Mouse (Mus musculus) erythroblast, embryonic 14.5 days (primary cell): ENCODE data around the gene Lrmda. TPM values are rescaled to one million over a fixed set of nuclear protein-coding genes. Genes with fewer than 3 reads are reported as not detected.

Source experiments
- H3K27me3 ChIP-seq: 2 replicates; pipeline ENCODE4 v1.6.1; 2012; ENCODE audit warnings: inconsistent platforms; ENCODE audit not compliant: control insufficient read depth
- H3K36me3 ChIP-seq: 2 replicates; pipeline ENCODE4 v1.6.1; 2012; ENCODE audit warnings: mild to moderate bottlenecking, inconsistent platforms; ENCODE audit not compliant: control insufficient read depth
- H3K4me1 ChIP-seq: 2 replicates; pipeline ENCODE4 v1.6.1; 2012; ENCODE audit warnings: inconsistent platforms; ENCODE audit not compliant: control insufficient read depth
- H3K4me3 ChIP-seq: replicated peaks from 2 replicates; pipeline ENCODE3; 2012; ENCODE audit warnings: moderate library complexity, mild to moderate bottlenecking, inconsistent platforms
- H3K9me3 ChIP-seq: 2 replicates; pipeline ENCODE4 v1.6.1; 2012; ENCODE audit warnings: low read length, inconsistent platforms, mixed read lengths; ENCODE audit not compliant: control insufficient read depth
- GATA1 ChIP-seq: IDR thresholded peaks from 2 replicates; pipeline ENCODE4 v1.6.1; 2012; ENCODE audit warnings: low read length, inconsistent platforms, mixed read lengths
- TAL1 ChIP-seq: IDR thresholded peaks from 3 replicates; pipeline ENCODE4 v1.6.1; 2012; ENCODE audit warnings: low read length, inconsistent platforms, mixed read lengths
- polyA plus RNA-seq: library from polyadenylated mRNA; stranded (reverse); fragments of >175 nt; gene quantifications from 2 replicates; pipeline ENCODE4 v1.2.3, GENCODE M21; 2012

Lrmda gene
- polyA plus RNA-seq, 1 experiment, result not detected

DNA sequence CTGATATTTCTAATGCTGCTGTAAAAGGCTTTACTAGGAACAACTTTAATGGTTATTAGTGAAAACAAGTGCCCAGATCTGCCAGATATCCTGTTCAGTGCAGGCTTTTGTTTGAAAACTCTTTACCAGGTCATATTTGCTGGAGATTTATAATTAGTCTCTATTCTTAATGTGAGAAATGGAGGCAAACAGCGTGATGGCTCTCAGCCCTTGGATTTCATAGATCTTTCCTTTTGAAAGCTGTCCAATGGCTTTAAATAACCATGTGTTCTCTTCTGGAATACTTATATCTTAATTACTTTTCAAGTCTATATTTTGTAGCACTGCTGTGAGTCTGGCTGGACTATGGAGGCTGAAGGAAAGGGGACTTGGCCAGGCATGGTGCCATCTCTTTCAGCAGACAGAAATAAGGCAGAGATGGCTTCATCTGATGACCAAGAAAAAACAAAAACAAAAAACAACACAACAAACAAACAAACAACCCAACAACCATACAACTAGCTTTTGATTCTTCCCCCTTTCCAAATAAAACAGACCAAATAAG lies 996.6 kb downstream of the Lrmda start:
- Histone ChIP-seq H3K27me3 (no peaks in the 10 kb centered on the region), H3K4me3 (no peak overlapping the region), H3K4me1 (no peaks in the 10 kb centered on the region), H3K36me3 (no peaks in the 10 kb centered on the region), H3K9me3 (no peaks in the 10 kb centered on the region)
- TF ChIP-seq GATA1, result no peak
- TF ChIP-seq TAL1, result no peak

DNA sequence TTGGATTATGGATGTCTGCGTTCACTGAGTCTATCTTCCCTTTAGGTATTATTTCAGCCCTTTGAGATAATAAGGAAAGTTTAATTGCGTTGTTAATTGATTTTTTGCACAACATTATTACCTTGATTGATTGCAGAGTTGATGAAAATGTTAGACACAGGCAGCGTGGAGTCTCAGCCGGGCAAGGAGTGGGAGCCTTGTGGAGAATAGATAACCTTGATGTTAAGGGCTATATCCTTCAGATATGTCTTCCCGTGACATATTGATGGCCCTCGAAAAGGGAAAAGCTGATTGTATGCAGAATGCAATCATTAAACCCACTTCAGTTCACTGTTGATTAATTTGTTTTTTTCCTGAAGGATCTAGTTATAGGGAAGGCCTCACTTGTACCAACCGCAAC lies 1021.5 kb downstream of the Lrmda start:
- no peaks in the 10 kb centered on the region for H3K27me3 ChIP-seq
- no peak overlapping the region for H3K4me3 ChIP-seq
- TF ChIP-seq TAL1 (no peak), GATA1 (no peak)
- no peaks in the 10 kb centered on the region for H3K36me3 ChIP-seq
- H3K9me3 ChIP-seq, result no peaks in the 10 kb centered on the region
- no peaks in the 10 kb centered on the region for H3K4me1 ChIP-seq

DNA sequence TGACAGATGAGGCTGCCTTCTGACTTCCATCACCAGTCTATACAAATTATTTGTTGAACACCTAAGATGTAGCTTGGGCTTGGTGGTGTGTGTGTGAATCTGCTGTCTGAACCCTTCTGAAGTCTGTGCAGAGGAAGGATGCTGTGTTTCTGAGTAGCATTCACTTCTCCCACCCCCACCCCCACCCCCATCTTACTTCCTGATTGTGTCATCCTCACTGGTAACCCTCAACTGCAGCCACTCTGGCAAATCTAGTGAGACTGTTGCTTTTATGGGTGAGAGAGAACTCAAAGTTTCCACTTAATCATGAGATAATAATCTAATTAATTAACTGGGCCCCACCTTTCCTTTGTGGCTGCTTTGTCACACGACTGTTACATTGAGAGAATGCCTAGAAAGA lies 1025.8 kb downstream of the Lrmda start:
- no peak for TF ChIP-seq TAL1
- no peak for TF ChIP-seq GATA1
- Histone ChIP-seq H3K36me3 (no peaks in the 10 kb centered on the region), H3K27me3 (no peaks in the 10 kb centered on the region), H3K9me3 (no peaks in the 10 kb centered on the region), H3K4me1 (no peaks in the 10 kb centered on the region), H3K4me3 (no peak overlapping the region)

- Histone ChIP-seq H3K36me3 (no peaks in the 10 kb centered on the region), H3K4me3 (no peak overlapping the region), H3K9me3 (no peaks in the 10 kb centered on the region), H3K27me3 (no peaks in the 10 kb centered on the region), H3K4me1 (no peaks in the 10 kb centered on the region)
- TF ChIP-seq GATA1, result no peak
- no peak for TF ChIP-seq TAL1
Observed at GRCm38 (mm10) chr14:23046330-23046729, 1026.8 kb downstream of the Lrmda start.

DNA sequence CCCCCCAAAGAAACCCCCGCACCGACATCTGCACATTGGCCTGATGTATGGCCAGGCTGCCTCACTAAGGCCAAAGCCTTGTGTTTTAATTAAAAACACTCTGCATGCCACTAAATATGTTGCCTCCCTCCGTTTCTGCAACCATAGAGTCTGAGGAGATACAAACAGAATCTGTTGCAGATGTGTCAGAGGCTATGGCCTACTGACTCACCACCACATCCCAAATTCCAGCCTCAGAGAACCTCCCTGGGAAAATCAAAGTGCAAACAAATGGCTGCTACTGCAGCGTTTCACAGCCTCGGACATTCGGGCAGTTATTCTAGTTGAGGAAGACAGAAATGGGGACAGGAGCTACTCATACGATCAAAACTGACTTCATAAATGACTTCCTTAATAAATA lies 1031.9 kb downstream of the Lrmda start:
- no peak overlapping the region for H3K4me3 ChIP-seq
- no peaks in the 10 kb centered on the region for H3K4me1 ChIP-seq
- H3K36me3 ChIP-seq, result no peaks in the 10 kb centered on the region
- no peaks in the 10 kb centered on the region for H3K9me3 ChIP-seq
- no peak for TF ChIP-seq TAL1
- no peak for TF ChIP-seq GATA1
- H3K27me3 ChIP-seq, result no peaks in the 10 kb centered on the region

GRCm38 (mm10) chr14:23052833-23053592 lies 1033.5 kb downstream of the Lrmda start:
- no peaks in the 10 kb centered on the region for H3K27me3 ChIP-seq
- TF ChIP-seq TAL1 (no peak), GATA1 (no peak)
- H3K4me3 ChIP-seq, result no peak overlapping the region
- H3K9me3 ChIP-seq, result no peaks in the 10 kb centered on the region
- H3K4me1 ChIP-seq, result no peaks in the 10 kb centered on the region
- H3K36me3 ChIP-seq, result no peaks in the 10 kb centered on the region

- Histone ChIP-seq H3K36me3 (no peaks in the 10 kb centered on the region), H3K4me1 (no peaks in the 10 kb centered on the region), H3K4me3 (no peak overlapping the region), H3K27me3 (no peaks in the 10 kb centered on the region), H3K9me3 (no peaks in the 10 kb centered on the region)
- TF ChIP-seq TAL1 (no peak), GATA1 (no peak)
Observed at GRCm38 (mm10) chr14:23057228-23057976, 1037.9 kb downstream of the Lrmda start.

GRCm38 (mm10) chr14:23057987-23058386 lies 1038.5 kb downstream of the Lrmda start:
- no peak overlapping the region for H3K4me3 ChIP-seq
- H3K27me3 ChIP-seq, result no peaks in the 10 kb centered on the region
- no peaks in the 10 kb centered on the region for H3K9me3 ChIP-seq
- no peak for TF ChIP-seq GATA1
- H3K4me1 ChIP-seq, result no peaks in the 10 kb centered on the region
- no peaks in the 10 kb centered on the region for H3K36me3 ChIP-seq

DNA sequence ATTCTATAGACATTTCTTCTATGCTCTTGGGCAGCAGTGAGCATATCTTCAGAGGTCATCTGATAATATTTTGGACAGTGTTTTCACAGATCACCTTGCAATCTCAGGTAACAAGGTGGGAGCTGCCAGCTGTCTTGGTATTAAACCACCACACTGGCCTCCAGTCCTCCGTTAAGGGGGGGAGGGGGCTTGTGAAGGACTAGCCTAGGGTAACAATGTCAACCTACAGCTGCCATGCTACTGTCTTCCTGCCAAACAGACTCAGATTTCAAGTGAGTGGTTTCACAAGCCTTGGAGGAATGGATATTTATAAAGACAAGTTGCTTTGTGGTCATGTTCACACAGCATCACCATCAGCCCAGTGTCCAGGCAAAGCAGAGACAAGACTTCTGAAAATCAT lies 1059.2 kb downstream of the Lrmda start:
- no peak overlapping the region for H3K4me3 ChIP-seq
- TF ChIP-seq TAL1 (no peak), GATA1 (no peak)
- H3K9me3 ChIP-seq, result no peaks in the 10 kb centered on the region
- H3K27me3 ChIP-seq, result no peaks in the 10 kb centered on the region
- H3K4me1 ChIP-seq, result no peaks in the 10 kb centered on the region
- no peaks in the 10 kb centered on the region for H3K36me3 ChIP-seq
